ENCODE assay signal across 7 mouse cellular contexts in genomic region chr11:95076536-95077111, GRCm38 (mm10). TPM values are rescaled to one million over a fixed set of nuclear protein-coding genes. Genes with fewer than 3 reads are reported as not detected.
DNase-seq lines count a peak whose midpoint lies in the region; ATAC-seq lines count a peak whose summit lies in the region.

Itga3 (minus strand) TSS chr11:95076801.

- intact Hi-C loops in left cerebral cortex, postnatal 36 days (cut with DNase I): loop anchor here (2.0 kb wide), 1 partner anchor 30 kb away; no protein-coding TSS in a partner anchor

- peak within 1 kb of the TSS; percentile 89 for H3K4me2 ChIP-seq in midbrain, embryonic 11.5 days

- no peaks in the 10 kb centered on the region for H3K36me3 ChIP-seq in midbrain, embryonic 11.5 days (ENCODE audit: control insufficient read depth, insufficient read depth, low read length)
- no peaks in the 10 kb centered on the region for H3K36me3 ChIP-seq in splenic B cell, adult 2 months (ENCODE audit: control insufficient read depth, insufficient read depth, low read length, poor library complexity, severe bottlenecking)

- H3K27me3 ChIP-seq in midbrain, embryonic 11.5 days (ENCODE audit: control insufficient read depth, insufficient read depth, low read length): peaks cover 34% of the 10 kb centered on the region
- H3K27me3 ChIP-seq in splenic B cell, adult 2 months (ENCODE audit: control insufficient read depth, insufficient read depth, low read length, poor library complexity, severe bottlenecking): no peaks in the 10 kb centered on the region

- ATAC-seq in midbrain, embryonic 11.5 days (ENCODE audit: low FRiP score): peak; percentile 71

- peaks cover 8% of the 10 kb centered on the region for H3K4me1 ChIP-seq in midbrain, embryonic 11.5 days (ENCODE audit: control insufficient read depth, insufficient read depth, low read length)

- WGBS in midbrain, embryonic 11.5 days: under 1% methylated on average over 49 of the region's 51 CpGs

- no peak within 1 kb of the TSS for H3K27ac ChIP-seq in midbrain, embryonic 11.5 days (ENCODE audit: low read depth, low read length)

- DNase-seq in adrenal gland, adult 8-10 months: peak; percentile 77
- peak; percentile 79 for DNase-seq in embryo, embryonic 10 days (ENCODE audit: low spot score)
- peak; percentile 98 for DNase-seq in heart, adult 11 months
- DNase-seq in kidney, adult 11 months: peak; percentile 87
- peak; percentile 60 to 70 for DNase-seq in left cerebral cortex, postnatal 36 days (ENCODE audit: low spot score in 2 of 2)
- DNase-seq in midbrain, embryonic 11.5 days (ENCODE audit: low spot score, missing footprints): peak; percentile 97
- peak; percentile 45 for DNase-seq in splenic B cell, adult 2 months (ENCODE audit: low read depth, low spot score)

- H3K9me3 ChIP-seq in midbrain, embryonic 11.5 days (ENCODE audit: control insufficient read depth, low read length): no peaks in the 10 kb centered on the region

- H3K9ac ChIP-seq in midbrain, embryonic 11.5 days (ENCODE audit: low read length): peak within 1 kb of the TSS; percentile 52

- H3K4me3 ChIP-seq in midbrain, embryonic 11.5 days (ENCODE audit: low read depth, low read length): peak within 1 kb of the TSS; percentile 57

RNA-seq across cellular contexts. Expression of gene Itga3, which starts in this region (rescaled TPM):
- total RNA-seq in adrenal gland, adult 8-10 months (2022): 10 to 100 TPM; 40.8 to 74.6 (median 49.9) TPM
- 10 to 100 TPM; 15.2 to 16.2 TPM for total RNA-seq in left cerebral cortex, postnatal 36 days (2021)
- polyA plus RNA-seq in midbrain, embryonic 11.5 days (2014; fragmentation: Nextera tagmentation; extraction: Ambion mirVana): 2.9 and 3.0 TPM in 2 replicates

Comparison
In these comparisons a context has a peak if more than half of its experiments do, and no peak if none do; other contexts are left out.
1. DNase-seq: peak in every context shown above with its lines; median percentile 98 in heart, adult 11 months; 97 in midbrain, embryonic 11.5 days; 87 in kidney, adult 11 months; 79 in embryo, embryonic 10 days; 77 in adrenal gland, adult 8-10 months; 65 in left cerebral cortex, postnatal 36 days; 45 in splenic B cell, adult 2 months.